Mouse (Mus musculus): Measurements from ENCODE around the gene Tbc1d22a. TPM values are rescaled to one million over a fixed set of nuclear protein-coding genes. Genes with fewer than 3 reads are reported as not detected.

Tbc1d22a gene
- polyA plus RNA-seq, 1 experiment from 2014 or later: 9.2 TPM

DNA sequence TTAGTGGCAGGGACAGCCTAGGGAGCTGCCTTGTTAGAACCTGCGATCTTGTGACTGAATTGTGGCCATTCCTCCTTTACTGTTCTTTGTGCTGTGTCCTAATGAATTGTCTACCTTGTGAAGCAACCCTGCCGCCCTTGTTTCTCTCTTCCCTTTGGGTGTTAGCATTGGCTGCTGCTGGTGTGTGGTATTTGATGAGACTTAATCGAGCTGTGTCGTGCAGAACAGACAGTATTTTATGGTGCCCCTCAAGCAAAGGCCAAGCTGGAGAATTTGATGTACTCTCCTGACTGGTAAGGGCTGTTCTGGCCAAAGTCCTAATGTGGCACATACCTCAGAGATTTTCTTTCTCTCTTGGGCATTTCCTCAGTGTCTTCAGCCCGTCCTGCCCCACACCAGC lies 12.0 kb downstream of the Tbc1d22a start:
- no peak for ATAC-seq (replicated peaks; ENCODE audit: insufficient number of reproducible peaks, insufficient read depth, low FRiP score, low read depth)
- no peak overlapping the region for H3K4me2 ChIP-seq
- no peak overlapping the region for H3K27ac ChIP-seq
- 75% methylated on average over 5 of the region's 5 CpGs for WGBS
- no peaks in the 10 kb centered on the region for H3K9me3 ChIP-seq (replicated peaks)
- H3K4me1 ChIP-seq (replicated peaks): no peaks in the 10 kb centered on the region; the same call in 1 of the 2 replicates
- no peak overlapping the region for H3K4me3 ChIP-seq
- no peak overlapping the region for H3K9ac ChIP-seq
- no peaks in the 10 kb centered on the region for H3K27me3 ChIP-seq
- no peaks in the 10 kb centered on the region for H3K36me3 ChIP-seq

GRCm38 (mm10) chr15:86226968-86227367 lies 12.7 kb downstream of the Tbc1d22a start:
- no peak overlapping the region for H3K9ac ChIP-seq
- H3K9me3 ChIP-seq (replicated peaks): no peaks in the 10 kb centered on the region
- no peak overlapping the region for H3K4me2 ChIP-seq
- H3K36me3 ChIP-seq: no peaks in the 10 kb centered on the region
- no peak overlapping the region for H3K4me3 ChIP-seq
- peaks cover 7% of the 10 kb centered on the region for H3K4me1 ChIP-seq (replicated peaks)
- ATAC-seq (replicated peaks; ENCODE audit: insufficient number of reproducible peaks, insufficient read depth, low FRiP score, low read depth): no peak
- WGBS: 73% methylated on average over 2 of the region's 2 CpGs
- no peak overlapping the region for H3K27ac ChIP-seq
- no peaks in the 10 kb centered on the region for H3K27me3 ChIP-seq

DNA sequence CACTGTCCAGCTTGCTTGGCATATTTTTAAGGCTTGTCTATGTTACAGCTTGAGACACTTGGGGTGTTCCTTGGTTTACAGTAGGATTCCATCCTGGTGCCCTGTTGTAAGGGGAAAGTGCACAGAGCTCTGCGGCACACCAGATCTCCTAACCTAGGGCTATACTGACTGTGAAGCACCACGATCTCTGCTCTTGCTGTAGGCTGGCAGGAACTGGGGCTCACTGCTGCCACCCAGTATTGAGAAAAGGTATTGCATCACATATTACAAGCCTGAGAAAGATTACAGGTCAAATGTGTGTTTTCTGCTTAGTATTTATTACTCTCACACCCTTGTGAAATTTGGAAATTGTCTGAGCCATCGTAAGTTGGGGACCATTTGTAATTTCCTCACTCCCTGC lies 13.9 kb downstream of the Tbc1d22a start:
- Histone ChIP-seq H3K36me3 (no peaks in the 10 kb centered on the region), H3K9me3 (replicated peaks) (no peaks in the 10 kb centered on the region), H3K4me2 (no peak overlapping the region), H3K4me3 (no peak overlapping the region), H3K27me3 (no peaks in the 10 kb centered on the region), H3K27ac (no peak overlapping the region), H3K4me1 (replicated peaks) (peaks cover 10% of the 10 kb centered on the region), H3K9ac (no peak overlapping the region)
- 35% methylated on average over 3 of the region's 3 CpGs for WGBS
- ATAC-seq (replicated peaks; ENCODE audit: insufficient number of reproducible peaks, insufficient read depth, low FRiP score, low read depth): no peak

GRCm38 (mm10) chr15:86229088-86229487 lies 14.8 kb downstream of the Tbc1d22a start:
- no peaks in the 10 kb centered on the region for H3K27me3 ChIP-seq
- WGBS: 80% methylated on average over 8 of the region's 8 CpGs
- H3K4me2 ChIP-seq: no peak overlapping the region
- H3K4me1 ChIP-seq (replicated peaks): peaks cover 10% of the 10 kb centered on the region
- no peak overlapping the region for H3K27ac ChIP-seq
- no peak overlapping the region for H3K4me3 ChIP-seq
- H3K9ac ChIP-seq: no peak overlapping the region
- H3K36me3 ChIP-seq: no peaks in the 10 kb centered on the region
- H3K9me3 ChIP-seq (replicated peaks): no peaks in the 10 kb centered on the region
- no peak for ATAC-seq (replicated peaks; ENCODE audit: insufficient number of reproducible peaks, insufficient read depth, low FRiP score, low read depth)

GRCm38 (mm10) chr15:86229623-86230022 lies 15.4 kb downstream of the Tbc1d22a start:
- Histone ChIP-seq H3K36me3 (no peaks in the 10 kb centered on the region), H3K27me3 (no peaks in the 10 kb centered on the region), H3K9ac (no peak overlapping the region), H3K4me1 (replicated peaks) (peaks cover 10% of the 10 kb centered on the region), H3K4me2 (no peak overlapping the region), H3K27ac (no peak overlapping the region), H3K9me3 (replicated peaks) (no peaks in the 10 kb centered on the region), H3K4me3 (no peak overlapping the region)
- WGBS: 77% methylated on average over 11 of the region's 11 CpGs
- ATAC-seq (replicated peaks; ENCODE audit: insufficient number of reproducible peaks, insufficient read depth, low FRiP score, low read depth): no peak

DNA sequence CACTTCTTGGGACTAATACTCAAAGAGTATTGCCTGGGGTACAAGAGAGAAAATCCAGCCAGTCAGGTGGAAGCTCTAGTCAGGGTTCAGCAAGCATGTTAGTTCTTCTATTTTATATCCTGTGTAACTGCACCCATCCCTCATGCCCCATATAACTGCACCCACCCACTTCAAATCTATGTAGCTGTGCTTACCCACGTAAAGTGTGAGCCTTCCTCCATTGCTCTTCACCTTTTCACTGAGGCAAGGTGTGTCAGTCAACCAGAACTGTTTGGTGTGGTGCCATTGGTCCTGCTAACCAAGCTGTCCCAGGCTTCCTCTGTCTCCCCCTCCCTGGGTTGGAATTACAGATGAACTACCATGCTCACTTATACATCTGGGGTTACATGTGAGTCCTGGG lies 16.9 kb downstream of the Tbc1d22a start:
- H3K9me3 ChIP-seq (replicated peaks): no peaks in the 10 kb centered on the region
- H3K4me2 ChIP-seq: no peak overlapping the region
- H3K4me1 ChIP-seq (replicated peaks): peaks cover 14% of the 10 kb centered on the region
- no peak overlapping the region for H3K4me3 ChIP-seq
- ATAC-seq (replicated peaks; ENCODE audit: insufficient number of reproducible peaks, insufficient read depth, low FRiP score, low read depth): no peak
- H3K27ac ChIP-seq: no peak overlapping the region
- H3K36me3 ChIP-seq: no peaks in the 10 kb centered on the region
- no peak overlapping the region for H3K9ac ChIP-seq
- no peaks in the 10 kb centered on the region for H3K27me3 ChIP-seq
- 88% methylated on average over 1 of the region's 1 CpGs for WGBS

DNA sequence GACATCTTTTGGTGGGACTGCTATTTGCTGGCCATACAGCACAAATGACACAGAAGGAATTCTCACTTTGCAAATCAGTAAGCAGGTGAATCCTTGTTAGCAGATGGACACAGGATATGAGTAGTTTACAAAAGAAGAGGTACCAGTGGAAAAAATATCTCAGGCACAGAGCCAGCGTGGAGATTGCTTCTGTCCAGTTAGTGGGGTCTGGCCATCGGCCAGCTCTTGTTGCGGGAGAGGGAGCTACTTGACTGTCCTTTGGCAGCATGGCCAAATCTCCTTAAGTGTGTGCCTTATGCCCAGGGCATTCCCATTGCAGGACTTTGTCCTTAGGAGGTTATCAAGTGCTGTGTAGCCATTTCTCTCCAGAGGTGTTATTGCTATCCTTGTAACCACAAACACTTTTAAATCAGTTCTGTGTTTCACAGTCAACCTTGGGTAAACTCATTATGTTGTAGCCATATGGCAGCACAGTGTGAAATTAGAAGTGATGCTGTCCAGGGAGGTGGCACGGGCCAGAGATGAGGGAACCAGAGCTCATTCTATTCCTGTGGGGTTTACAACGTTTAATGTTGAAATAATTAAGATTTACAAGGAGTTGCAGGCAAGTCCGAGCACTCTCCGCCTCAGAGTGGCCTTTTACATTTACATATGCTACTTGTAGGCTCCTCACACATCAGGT lies 17.7 kb downstream of the Tbc1d22a start:
- no peak overlapping the region for H3K9ac ChIP-seq
- no peak for ATAC-seq (replicated peaks; ENCODE audit: insufficient number of reproducible peaks, insufficient read depth, low FRiP score, low read depth)
- H3K27ac ChIP-seq: no peak overlapping the region
- H3K4me3 ChIP-seq: no peak overlapping the region
- H3K4me1 ChIP-seq (replicated peaks): peaks cover 14% of the 10 kb centered on the region
- H3K27me3 ChIP-seq: no peaks in the 10 kb centered on the region
- no peaks in the 10 kb centered on the region for H3K36me3 ChIP-seq
- no peak overlapping the region for H3K4me2 ChIP-seq
- no peaks in the 10 kb centered on the region for H3K9me3 ChIP-seq (replicated peaks)
- 45% methylated on average over 7 of the region's 7 CpGs for WGBS

DNA sequence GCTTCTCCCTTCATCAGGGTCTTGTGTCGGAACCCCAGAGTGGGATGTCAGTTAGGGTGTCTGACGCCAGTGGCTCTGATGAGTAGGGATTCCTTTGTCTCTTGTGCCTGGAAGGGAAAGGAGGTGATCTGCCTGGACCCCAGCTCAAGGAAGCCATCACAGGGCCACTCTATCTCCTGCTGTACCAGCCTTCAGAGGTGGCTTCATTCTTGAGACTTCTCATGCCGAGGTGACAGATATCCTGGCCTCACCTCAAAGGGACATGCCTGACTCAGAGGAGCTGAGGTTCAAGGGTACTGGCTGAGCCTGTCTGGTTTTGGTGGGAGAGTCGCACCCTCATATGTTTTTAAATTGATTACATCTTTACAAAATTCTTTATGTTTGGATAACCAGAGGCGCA lies 19.7 kb downstream of the Tbc1d22a start:
- WGBS: 85% methylated on average over 5 of the region's 5 CpGs
- Histone ChIP-seq H3K27ac (no peak overlapping the region), H3K4me1 (replicated peaks) (peaks cover 14% of the 10 kb centered on the region), H3K4me3 (no peak overlapping the region), H3K4me2 (no peak overlapping the region), H3K9ac (no peak overlapping the region), H3K27me3 (no peaks in the 10 kb centered on the region), H3K9me3 (replicated peaks) (no peaks in the 10 kb centered on the region), H3K36me3 (no peaks in the 10 kb centered on the region)
- no peak for ATAC-seq (replicated peaks; ENCODE audit: insufficient number of reproducible peaks, insufficient read depth, low FRiP score, low read depth)

- Histone ChIP-seq H3K4me2 (no peak overlapping the region), H3K36me3 (no peaks in the 10 kb centered on the region), H3K4me3 (no peak overlapping the region), H3K27ac (no peak overlapping the region; the same call in 1 of the 2 replicates), H3K9ac (no peak overlapping the region), H3K27me3 (no peaks in the 10 kb centered on the region), H3K9me3 (replicated peaks) (no peaks in the 10 kb centered on the region), H3K4me1 (replicated peaks) (peaks cover 14% of the 10 kb centered on the region)
- peak; percentile 19; the same call in 1 of the 2 replicates for ATAC-seq (replicated peaks; ENCODE audit: insufficient number of reproducible peaks, insufficient read depth, low FRiP score, low read depth)
- 77% methylated on average over 22 of the region's 22 CpGs for WGBS
These were observed 20.5 kb downstream of the Tbc1d22a start for GRCm38 (mm10) chr15:86234517-86235441.

DNA sequence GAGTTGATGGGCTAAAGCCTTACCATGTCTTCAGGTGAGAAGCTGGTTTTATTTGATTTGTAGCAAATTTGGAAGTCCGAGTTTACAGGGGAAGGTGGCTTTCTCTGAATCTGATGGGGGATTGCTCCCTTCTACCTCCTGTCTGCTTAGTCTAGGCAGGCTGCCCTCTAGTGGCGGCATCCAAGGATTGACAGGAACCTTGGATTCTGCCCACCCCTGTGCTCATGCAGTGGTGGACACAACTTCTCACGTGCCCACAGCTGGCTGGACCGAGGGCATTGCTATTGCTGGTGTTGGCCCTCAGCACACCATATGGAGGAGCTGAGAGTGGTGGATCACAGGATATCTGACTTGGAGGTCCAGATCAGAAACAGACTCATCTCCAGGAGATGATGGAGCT lies 22.0 kb downstream of the Tbc1d22a start:
- no peak for ATAC-seq (replicated peaks; ENCODE audit: insufficient number of reproducible peaks, insufficient read depth, low FRiP score, low read depth)
- H3K9me3 ChIP-seq (replicated peaks): no peaks in the 10 kb centered on the region
- no peak overlapping the region for H3K9ac ChIP-seq
- no peaks in the 10 kb centered on the region for H3K27me3 ChIP-seq
- peaks cover 14% of the 10 kb centered on the region for H3K4me1 ChIP-seq (replicated peaks)
- no peak overlapping the region for H3K4me2 ChIP-seq
- no peak overlapping the region for H3K27ac ChIP-seq
- H3K36me3 ChIP-seq: no peaks in the 10 kb centered on the region
- WGBS: 40% methylated on average over 4 of the region's 4 CpGs
- no peak overlapping the region for H3K4me3 ChIP-seq

DNA sequence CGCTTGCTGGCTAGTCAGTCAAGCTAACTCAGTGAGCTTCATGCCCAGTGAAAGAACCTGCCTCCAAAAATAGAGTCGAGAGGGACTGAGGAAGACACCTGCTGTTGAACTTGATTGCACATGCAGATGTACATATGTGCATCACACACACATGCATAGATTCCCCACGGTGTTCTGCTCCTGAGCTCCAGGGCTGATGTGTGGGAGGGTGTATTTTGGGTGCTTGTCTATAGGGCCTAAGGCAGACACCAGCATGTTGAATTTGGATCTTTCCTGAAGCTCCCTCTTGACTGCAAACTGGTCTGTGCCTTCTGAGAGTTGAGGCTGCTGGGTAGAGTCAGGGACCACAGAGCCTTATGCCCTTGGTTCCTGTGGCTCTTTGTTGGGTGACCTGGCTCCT lies 23.8 kb downstream of the Tbc1d22a start:
- ATAC-seq (replicated peaks; ENCODE audit: insufficient number of reproducible peaks, insufficient read depth, low FRiP score, low read depth): no peak
- H3K36me3 ChIP-seq: no peaks in the 10 kb centered on the region
- no peaks in the 10 kb centered on the region for H3K27me3 ChIP-seq
- peaks cover 4% of the 10 kb centered on the region for H3K4me1 ChIP-seq (replicated peaks)
- no peak overlapping the region for H3K4me2 ChIP-seq
- H3K9me3 ChIP-seq (replicated peaks): no peaks in the 10 kb centered on the region
- no peak overlapping the region for H3K4me3 ChIP-seq
- H3K9ac ChIP-seq: no peak overlapping the region
- no peak overlapping the region for H3K27ac ChIP-seq
- 72% methylated on average over 3 of the region's 3 CpGs for WGBS

All from heart, embryonic 15.5 days (tissue).